Mouse (Mus musculus): ENCODE measurements around the gene Gm20903.
"Not testable (repeated sequence)": the region's sequence is repeated elsewhere in the genome, so short reads cannot be mapped to it uniquely, and the experiment has no call there.

The Gm20903 gene

GRCm38 (mm10) chrY:73669015-73669414, at the start of gene Gm20903:
Gene Gm20903, plus strand, starts transcription at chrY:73669315.
- DNase-seq (ENCODE audit: low spot score in 2 of 2): not testable (repeated sequence)
